Mouse (Mus musculus) MEL (cell line): ENCODE data around the gene Tanc1. TPM values are rescaled to one million over a fixed set of nuclear protein-coding genes. Genes with fewer than 3 reads are reported as not detected.

Experiments
- DNase-seq: peaks from one replicate; pipeline ENCODE4 v3.0.0; 2011; ENCODE audit warnings: low read depth, low spot score
- H3K27ac ChIP-seq: 2 replicates; pipeline ENCODE4 v1.5.1; 2012; ENCODE audit warnings: low read depth, mild to moderate bottlenecking, control low read depth, low read length, moderate library complexity; ENCODE audit not compliant: control insufficient read depth
- H3K27me3 ChIP-seq, 2 experiments: fragments of 150-350 bp in 1 of 2; sonication (generic) in 1 of 2; 2 replicates each; pipeline ENCODE4 v1.6.1; 2012; ENCODE audit warnings: low read length in 2 of 2, mild to moderate bottlenecking in 2 of 2, improper control_type of control experiment in 1 of 2, moderate library complexity in 1 of 2; ENCODE audit not compliant: insufficient read depth in 2 of 2, control insufficient read depth in 1 of 2
- H3K36me3 ChIP-seq, 2 experiments: 2 replicates each; pipeline ENCODE4 v1.6.1; 2012 to 2014; ENCODE audit warnings: low read length in 2 of 2, improper control_type of control experiment in 1 of 2, inconsistent platforms in 1 of 2, mild to moderate bottlenecking in 1 of 2; ENCODE audit not compliant: insufficient read depth in 2 of 2, control insufficient read depth in 1 of 2
- H3K4me1 ChIP-seq, 2 experiments: fragments of 150-350 bp in 1 of 2; sonication (generic) in 1 of 2; 2 replicates each; pipeline ENCODE4 v1.6.1; 2012; ENCODE audit warnings: low read length in 2 of 2, improper control_type of control experiment in 1 of 2, mild to moderate bottlenecking in 1 of 2; ENCODE audit not compliant: insufficient read depth in 2 of 2, control insufficient read depth in 1 of 2
- H3K4me3 ChIP-seq, 2 experiments: fragments of 150-350 bp in 1 of 2; sonication (generic) in 1 of 2; 2 replicates each; pipeline ENCODE4 v1.5.1; 2012; ENCODE audit warnings: low read depth in 2 of 2, low read length in 2 of 2, mild to moderate bottlenecking in 2 of 2, moderate library complexity in 2 of 2, control low read depth in 1 of 2, improper control_type of control experiment in 1 of 2; ENCODE audit not compliant: control insufficient read depth in 1 of 2, insufficient read depth in 1 of 2
- H3K79me2 ChIP-seq: 2 replicates; pipeline ENCODE4 v1.6.1; 2012; ENCODE audit warnings: mild to moderate bottlenecking, low read length, moderate library complexity; ENCODE audit not compliant: control insufficient read depth, poor library complexity, insufficient read depth
- H3K9ac ChIP-seq: 2 replicates; pipeline ENCODE4 v1.6.1; 2012; ENCODE audit warnings: low read depth, mild to moderate bottlenecking, control low read depth, low read length, moderate library complexity; ENCODE audit not compliant: control insufficient read depth, poor library complexity, severe bottlenecking
- H3K9me3 ChIP-seq: fragments of 150-350 bp; sonication (generic); replicated peaks from 2 replicates; pipeline ENCODE4 v1.6.1; 2012; ENCODE audit warnings: mild to moderate bottlenecking, low read length, improper control_type of control experiment, moderate library complexity; ENCODE audit not compliant: insufficient read depth
- CHD1 ChIP-seq: IDR thresholded peaks from 2 replicates; pipeline ENCODE4 v1.6.1; 2012; ENCODE audit warnings: low read depth, mild to moderate bottlenecking, inconsistent platforms, low read length, improper control_type of control experiment
- CHD2 ChIP-seq: IDR thresholded peaks from 2 replicates; pipeline ENCODE4 v1.6.1; 2011; ENCODE audit warnings: low read length, improper control_type of control experiment
- ELF1 ChIP-seq: IDR thresholded peaks from 2 replicates; pipeline ENCODE4 v1.6.1; 2014; ENCODE audit warnings: low read depth, mild to moderate bottlenecking, inconsistent platforms, low read length, improper control_type of control experiment, moderate library complexity
- EP300 ChIP-seq, 2 experiments: IDR thresholded peaks; 2 replicates each; pipeline ENCODE4 v1.6.1; 2011; ENCODE audit warnings: improper control_type of control experiment in 2 of 2, low read length in 2 of 2, low read depth in 1 of 2, mild to moderate bottlenecking in 1 of 2
- HCFC1 ChIP-seq: IDR thresholded peaks from 2 replicates; pipeline ENCODE4 v1.6.1; 2012; ENCODE audit warnings: low read depth, mild to moderate bottlenecking, inconsistent platforms, low read length, improper control_type of control experiment, moderate library complexity
- MAFK ChIP-seq: IDR thresholded peaks from 2 replicates; pipeline ENCODE4 v1.6.1; 2011; ENCODE audit warnings: low read depth, mild to moderate bottlenecking, low read length, improper control_type of control experiment, borderline replicate concordance
- MAX ChIP-seq: IDR thresholded peaks from 2 replicates; pipeline ENCODE4 v1.6.1; 2011; ENCODE audit warnings: low read length, improper control_type of control experiment
- MAZ ChIP-seq: IDR thresholded peaks from 2 replicates; pipeline ENCODE4 v1.6.1; 2012; ENCODE audit warnings: low read depth, mild to moderate bottlenecking, inconsistent platforms, low read length, improper control_type of control experiment
- MEF2A ChIP-seq: IDR thresholded peaks from 2 replicates; pipeline ENCODE4 v1.6.1; 2014; ENCODE audit warnings: low read depth, mild to moderate bottlenecking, inconsistent platforms, low read length, improper control_type of control experiment; ENCODE audit not compliant: poor library complexity, insufficient replicate concordance, severe bottlenecking; ENCODE audit errors: extremely low read depth
- MXI1 ChIP-seq: IDR thresholded peaks from 2 replicates; pipeline ENCODE4 v1.6.1; 2011; ENCODE audit warnings: mild to moderate bottlenecking, low read depth, low read length, improper control_type of control experiment
- MYB ChIP-seq: IDR thresholded peaks from 2 replicates; pipeline ENCODE4 v1.6.1; 2011; ENCODE audit warnings: mild to moderate bottlenecking, low read depth, low read length, improper control_type of control experiment
- NELFE ChIP-seq: IDR thresholded peaks from 2 replicates; pipeline ENCODE4 v1.6.1; 2011; ENCODE audit warnings: low read depth, low read length, improper control_type of control experiment
- NRF1 ChIP-seq: IDR thresholded peaks from 2 replicates; pipeline ENCODE4 v1.6.1; 2014; ENCODE audit warnings: low read depth, mild to moderate bottlenecking, inconsistent platforms, low read length, improper control_type of control experiment, moderate library complexity; ENCODE audit not compliant: poor library complexity, insufficient read depth, severe bottlenecking
- POLR2AphosphoS2 ChIP-seq: IDR thresholded peaks from 2 replicates; pipeline ENCODE4 v1.6.1; 2011; ENCODE audit warnings: low read length, improper control_type of control experiment
- POLR2AphosphoS5 ChIP-seq: IDR thresholded peaks from 2 replicates; pipeline ENCODE4 v1.6.1; 2012; ENCODE audit warnings: low read depth, borderline replicate concordance, mild to moderate bottlenecking, inconsistent platforms, low read length, moderate library complexity, mixed read lengths
- RAD21 ChIP-seq: IDR thresholded peaks from 2 replicates; pipeline ENCODE4 v1.6.1; 2011; ENCODE audit warnings: mild to moderate bottlenecking, low read depth, low read length, improper control_type of control experiment
- RCOR1 ChIP-seq: IDR thresholded peaks from 2 replicates; pipeline ENCODE4 v1.6.1; 2012; ENCODE audit warnings: low read depth, mild to moderate bottlenecking, inconsistent platforms, low read length, improper control_type of control experiment
- SMC3 ChIP-seq: IDR thresholded peaks from 2 replicates; pipeline ENCODE4 v1.6.1; 2011; ENCODE audit warnings: low read depth, low read length, improper control_type of control experiment
- TAL1 ChIP-seq: IDR thresholded peaks from 2 replicates; pipeline ENCODE4 v1.6.1; 2012; ENCODE audit warnings: mild to moderate bottlenecking, inconsistent platforms, low read length, moderate library complexity, mixed read lengths
- USF1 ChIP-seq: IDR thresholded peaks from 2 replicates; pipeline ENCODE4 v1.6.1; 2014; ENCODE audit warnings: low read depth, mild to moderate bottlenecking, inconsistent platforms, low read length, improper control_type of control experiment, moderate library complexity
- ZC3H11A ChIP-seq: IDR thresholded peaks from 2 replicates; pipeline ENCODE4 v1.6.1; 2012; ENCODE audit warnings: low read depth, mild to moderate bottlenecking, inconsistent platforms, low read length, improper control_type of control experiment
- ZKSCAN1 ChIP-seq: IDR thresholded peaks from 2 replicates; pipeline ENCODE4 v1.6.1; 2012; ENCODE audit warnings: low read depth, mild to moderate bottlenecking, inconsistent platforms, low read length, improper control_type of control experiment, moderate library complexity
- polyA plus RNA-seq, 2 experiments: library from polyadenylated mRNA; stranded (reverse) in 1 of 2; unstranded in 1 of 2; fragments of >175 nt in 1 of 2; fragments of >200 nt in 1 of 2; gene quantifications; 2 replicates each; pipeline versions ENCODE4 v1.2.1 to v1.2.4; 2012; ENCODE audit warnings: low replicate concordance in 2 of 2, low read depth in 1 of 2; ENCODE audit not compliant: insufficient read length in 2 of 2, insufficient read depth in 1 of 2, missing spikeins in 1 of 2
- total RNA-seq: library from RNA; depleted of rRNA; stranded (reverse); fragments of 300-350 nt; gene quantifications from 2 replicates; pipeline ENCODE4 v1.2.3, GENCODE M21; 2012

Tanc1 gene
- total and polyA plus RNA-seq, 3 experiments: 0.54 to 0.78 TPM; not detected in 1

- Histone ChIP-seq H3K4me1 (no peaks in the 10 kb centered on the region), H3K9ac (no peak overlapping the region), H3K27ac (no peak overlapping the region), H3K79me2 (no peaks in the 10 kb centered on the region), H3K36me3 (no peaks in the 10 kb centered on the region), H3K9me3 (no peaks in the 10 kb centered on the region), H3K4me3 (no peak overlapping the region)
- DNase-seq: no peak
- TF ChIP-seq SMC3 (no peak), NRF1 (no peak), MYB (no peak), MAFK (no peak), POLR2AphosphoS2 (no peak), ZKSCAN1 (no peak), USF1 (no peak), MEF2A (no peak), MAX (no peak), ZC3H11A (no peak), CHD1 (no peak), MXI1 (no peak), HCFC1 (no peak), RAD21 (no peak), MAZ (no peak), RCOR1 (no peak), EP300 (IDR thresholded peaks at IDR 0.05; ENCODE audit: low read depth in 1 of 2, low read length in 2 of 2) (no peak), POLR2AphosphoS5 (no peak), TAL1 (no peak), NELFE (no peak)
- TF ChIP-seq, all 39 proteins: peak for 0
- H3K27me3 ChIP-seq: no peaks in the 10 kb centered on the region; a peak in 1 of 4 replicates
Measured at GRCm38 (mm10) chr2:59752766-59753165, 140.9 kb downstream of the Tanc1 start.

DNA sequence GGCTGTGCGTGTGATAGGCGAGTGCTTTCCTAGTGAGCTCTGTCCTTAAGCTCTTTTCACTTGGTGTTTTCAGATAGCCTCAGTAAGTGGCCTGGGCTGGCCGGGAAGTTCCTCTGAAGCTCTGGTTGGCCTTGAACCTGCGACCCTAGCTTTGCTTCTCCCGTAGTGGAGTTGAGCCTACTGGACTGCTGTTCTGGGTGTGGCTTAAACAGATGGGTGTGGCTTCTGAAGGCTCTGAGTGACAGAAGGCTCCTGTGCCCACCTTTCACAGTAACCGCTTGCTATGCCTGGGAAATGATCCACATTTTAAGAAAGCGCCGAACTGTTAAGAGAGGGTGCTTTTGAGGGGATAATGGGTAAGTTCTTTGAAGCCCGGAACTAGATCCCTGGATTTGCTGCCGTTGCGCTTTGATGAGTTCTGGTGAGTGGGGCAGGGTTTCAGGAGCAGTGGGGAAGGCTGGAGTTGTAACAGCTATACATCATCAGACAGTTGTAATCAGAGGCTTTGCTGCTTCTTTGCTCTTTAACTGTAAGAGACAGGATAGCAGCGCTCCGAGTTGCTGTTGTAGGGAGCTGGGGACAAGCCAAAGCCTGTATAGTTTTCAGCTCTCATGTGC is 144.4 kb downstream of the Tanc1 start:
- H3K79me2 ChIP-seq: no peaks in the 10 kb centered on the region
- H3K4me1 ChIP-seq: no peaks in the 10 kb centered on the region
- H3K27ac ChIP-seq: no peak overlapping the region
- no peak overlapping the region for H3K4me3 ChIP-seq
- H3K36me3 ChIP-seq: no peaks in the 10 kb centered on the region
- no peak for TF ChIP-seq CHD2
- TF ChIP-seq ELF1: no peak
- TF ChIP-seq, all 39 proteins: peak for 0
- Histone ChIP-seq H3K27me3 (no peaks in the 10 kb centered on the region; a peak in 1 of 4 replicates), H3K9ac (no peak overlapping the region), H3K9me3 (no peaks in the 10 kb centered on the region)
- no peak for DNase-seq
